Mouse (Mus musculus): ENCODE data around the gene Pdia4. TPM values are rescaled to one million over a fixed set of nuclear protein-coding genes. Genes with fewer than 3 reads are reported as not detected.

Pdia4 gene
- polyA plus RNA-seq, 1 experiment = 47.8 TPM

GRCm38 (mm10) chr6:47812271-47812915 lies 837 bp downstream of the Pdia4 start:
- TF ChIP-seq POLR2A (IDR thresholded peaks at IDR 0.05; ENCODE audit: low read depth, low read length) = no peak
- TF ChIP-seq CTCF (IDR thresholded peaks at IDR 0.05; ENCODE audit: extremely low read depth, insufficient read depth, insufficient read length, insufficient replicate concordance) = no peak
- peak overlapping the region; percentile 72 for H3K27ac ChIP-seq (ENCODE audit: insufficient read depth, low read length)
- H3K36me3 ChIP-seq (ENCODE audit: control insufficient read depth, insufficient read depth, low read length) = no peaks in the 10 kb centered on the region
- H3K4me3 ChIP-seq (ENCODE audit: extremely low read depth, insufficient read depth, insufficient read length) = peak overlapping the region; percentile 77
- under 1% methylated on average over 17 of the region's 17 CpGs for WGBS
- peaks cover 9% of the 10 kb centered on the region; the same call in 1 of the 2 replicates for H3K4me1 ChIP-seq (ENCODE audit: control insufficient read depth, insufficient read depth, insufficient read length)
- DNase-seq (ENCODE audit: low read depth in 1 of 2, low spot score in 2 of 2) = no peak
- no peaks in the 10 kb centered on the region for H3K27me3 ChIP-seq (ENCODE audit: control insufficient read depth, insufficient read depth, low read length)

DNA sequence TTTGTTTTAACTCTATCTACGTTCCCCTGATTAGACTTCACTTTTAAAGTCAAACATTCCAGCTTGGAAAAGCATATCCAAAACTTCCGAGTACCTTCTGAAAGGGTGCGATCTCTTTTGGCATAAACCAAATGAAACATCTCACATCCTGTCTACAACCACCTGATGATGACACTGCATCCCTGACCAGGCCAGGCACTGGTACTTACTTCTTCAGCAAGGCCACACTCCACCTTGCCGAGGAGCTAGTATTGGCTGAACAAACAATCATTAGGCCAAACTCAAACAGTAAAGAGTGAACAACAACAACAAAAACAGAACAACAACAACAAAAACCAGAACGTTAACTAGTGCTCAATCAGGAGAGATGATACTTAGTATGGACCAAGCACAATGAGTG lies 1.9 kb downstream of the Pdia4 start:
- no peaks in the 10 kb centered on the region for H3K27me3 ChIP-seq (ENCODE audit: control insufficient read depth, insufficient read depth, low read length)
- H3K27ac ChIP-seq (ENCODE audit: insufficient read depth, low read length) = no peak overlapping the region
- TF ChIP-seq CTCF (IDR thresholded peaks at IDR 0.05; ENCODE audit: extremely low read depth, insufficient read depth, insufficient read length, insufficient replicate concordance) = no peak
- no peak for TF ChIP-seq POLR2A (IDR thresholded peaks at IDR 0.05; ENCODE audit: low read depth, low read length)
- peak overlapping the region; percentile 11; the same call in 1 of the 2 replicates for H3K4me3 ChIP-seq (ENCODE audit: extremely low read depth, insufficient read depth, insufficient read length)
- H3K4me1 ChIP-seq (ENCODE audit: control insufficient read depth, insufficient read depth, insufficient read length) = peaks cover 9% of the 10 kb centered on the region; the same call in 1 of the 2 replicates
- no peak for DNase-seq (ENCODE audit: low read depth in 1 of 2, low spot score in 2 of 2)
- H3K36me3 ChIP-seq (ENCODE audit: control insufficient read depth, insufficient read depth, low read length) = peaks cover 3% of the 10 kb centered on the region
- 72% methylated on average over 5 of the region's 5 CpGs for WGBS

- Histone ChIP-seq H3K4me3 (ENCODE audit: extremely low read depth, insufficient read depth, insufficient read length) (no peak overlapping the region), H3K36me3 (ENCODE audit: control insufficient read depth, insufficient read depth, low read length) (peaks cover 8% of the 10 kb centered on the region), H3K4me1 (ENCODE audit: control insufficient read depth, insufficient read depth, insufficient read length) (peaks cover 9% of the 10 kb centered on the region), H3K27ac (ENCODE audit: insufficient read depth, low read length) (no peak overlapping the region), H3K27me3 (ENCODE audit: control insufficient read depth, insufficient read depth, low read length) (no peaks in the 10 kb centered on the region)
- WGBS = 66% methylated on average over 2 of the region's 2 CpGs
- no peak for DNase-seq (ENCODE audit: low read depth in 1 of 2, low spot score in 2 of 2)
- TF ChIP-seq POLR2A (IDR thresholded peaks at IDR 0.05; ENCODE audit: low read depth, low read length) = no peak
These were observed 3.0 kb downstream of the Pdia4 start for GRCm38 (mm10) chr6:47810181-47810580.

DNA sequence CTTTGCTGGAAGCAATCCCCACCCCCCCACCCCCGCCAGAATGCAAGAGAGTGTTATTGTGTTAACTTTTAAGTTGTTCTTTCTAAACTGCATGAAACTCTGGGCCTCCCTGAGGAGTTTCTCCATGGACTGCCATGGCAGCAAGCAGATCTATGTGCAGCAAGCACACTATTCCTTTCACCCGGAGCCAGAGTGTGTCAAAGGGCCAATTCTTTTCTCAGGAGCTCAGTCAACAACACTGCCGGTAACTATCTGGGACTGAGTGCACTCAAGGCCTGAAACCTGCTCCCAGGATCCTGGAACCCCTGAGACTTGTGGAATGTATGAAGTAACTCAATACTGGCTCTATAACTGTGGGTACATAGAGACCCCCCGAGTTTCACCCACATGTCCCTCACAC lies 4.2 kb downstream of the Pdia4 start:
- H3K27ac ChIP-seq (ENCODE audit: insufficient read depth, low read length) = peak overlapping the region; percentile 49
- TF ChIP-seq POLR2A (IDR thresholded peaks at IDR 0.05; ENCODE audit: low read depth, low read length) (no peak), CTCF (IDR thresholded peaks at IDR 0.05; ENCODE audit: extremely low read depth, insufficient read depth, insufficient read length, insufficient replicate concordance) (no peak)
- no peaks in the 10 kb centered on the region for H3K27me3 ChIP-seq (ENCODE audit: control insufficient read depth, insufficient read depth, low read length)
- no peak for DNase-seq (ENCODE audit: low read depth in 1 of 2, low spot score in 2 of 2)
- H3K4me1 ChIP-seq (ENCODE audit: control insufficient read depth, insufficient read depth, insufficient read length) = peaks cover 9% of the 10 kb centered on the region
- H3K4me3 ChIP-seq (ENCODE audit: extremely low read depth, insufficient read depth, insufficient read length) = no peak overlapping the region
- WGBS = 89% methylated on average over 4 of the region's 4 CpGs
- peaks cover 14% of the 10 kb centered on the region for H3K36me3 ChIP-seq (ENCODE audit: control insufficient read depth, insufficient read depth, low read length)

- no peak for DNase-seq (ENCODE audit: low read depth in 1 of 2, low spot score in 2 of 2)
- H3K4me1 ChIP-seq (ENCODE audit: control insufficient read depth, insufficient read depth, insufficient read length) = peaks cover 9% of the 10 kb centered on the region
- H3K27ac ChIP-seq (ENCODE audit: insufficient read depth, low read length) = no peak overlapping the region; the same call in 1 of the 2 replicates
- no peak overlapping the region for H3K4me3 ChIP-seq (ENCODE audit: extremely low read depth, insufficient read depth, insufficient read length)
- peaks cover 19% of the 10 kb centered on the region for H3K36me3 ChIP-seq (ENCODE audit: control insufficient read depth, insufficient read depth, low read length)
- H3K27me3 ChIP-seq (ENCODE audit: control insufficient read depth, insufficient read depth, low read length) = no peaks in the 10 kb centered on the region
- no peak for TF ChIP-seq CTCF (IDR thresholded peaks at IDR 0.05; ENCODE audit: extremely low read depth, insufficient read depth, insufficient read length, insufficient replicate concordance)
- TF ChIP-seq POLR2A (IDR thresholded peaks at IDR 0.05; ENCODE audit: low read depth, low read length) = no peak
- 84% methylated on average over 5 of the region's 5 CpGs for WGBS
These were observed 4.7 kb downstream of the Pdia4 start for GRCm38 (mm10) chr6:47808545-47808944.

DNA sequence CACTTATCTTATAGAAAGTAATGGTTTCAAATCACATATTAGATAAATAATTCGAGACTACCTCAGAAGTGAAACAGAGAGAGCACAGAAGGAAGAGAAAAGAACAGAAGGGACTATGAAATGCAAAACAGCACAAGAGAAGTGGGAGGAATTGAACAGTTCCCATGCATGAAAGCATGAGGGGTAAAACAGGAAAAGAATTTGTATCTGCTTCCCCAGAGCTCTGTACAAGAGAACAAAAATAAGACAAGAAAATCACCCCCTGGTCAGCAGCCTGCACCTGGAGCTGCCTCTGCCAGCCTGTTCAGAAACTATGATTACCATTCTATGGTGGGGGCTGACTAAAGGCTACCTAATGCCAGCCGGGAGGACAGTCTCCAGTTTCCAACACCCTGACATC lies 5.8 kb downstream of the Pdia4 start:
- H3K36me3 ChIP-seq (ENCODE audit: control insufficient read depth, insufficient read depth, low read length) = peaks cover 31% of the 10 kb centered on the region
- TF ChIP-seq CTCF (IDR thresholded peaks at IDR 0.05; ENCODE audit: extremely low read depth, insufficient read depth, insufficient read length, insufficient replicate concordance) (no peak), POLR2A (IDR thresholded peaks at IDR 0.05; ENCODE audit: low read depth, low read length) (no peak)
- H3K27ac ChIP-seq (ENCODE audit: insufficient read depth, low read length) = peak overlapping the region; percentile 76
- no peak overlapping the region for H3K4me3 ChIP-seq (ENCODE audit: extremely low read depth, insufficient read depth, insufficient read length)
- WGBS = 51% methylated on average over 2 of the region's 2 CpGs
- peaks cover 9% of the 10 kb centered on the region for H3K4me1 ChIP-seq (ENCODE audit: control insufficient read depth, insufficient read depth, insufficient read length)
- no peaks in the 10 kb centered on the region for H3K27me3 ChIP-seq (ENCODE audit: control insufficient read depth, insufficient read depth, low read length)
- DNase-seq (ENCODE audit: low read depth in 1 of 2, low spot score in 2 of 2) = no peak

DNA sequence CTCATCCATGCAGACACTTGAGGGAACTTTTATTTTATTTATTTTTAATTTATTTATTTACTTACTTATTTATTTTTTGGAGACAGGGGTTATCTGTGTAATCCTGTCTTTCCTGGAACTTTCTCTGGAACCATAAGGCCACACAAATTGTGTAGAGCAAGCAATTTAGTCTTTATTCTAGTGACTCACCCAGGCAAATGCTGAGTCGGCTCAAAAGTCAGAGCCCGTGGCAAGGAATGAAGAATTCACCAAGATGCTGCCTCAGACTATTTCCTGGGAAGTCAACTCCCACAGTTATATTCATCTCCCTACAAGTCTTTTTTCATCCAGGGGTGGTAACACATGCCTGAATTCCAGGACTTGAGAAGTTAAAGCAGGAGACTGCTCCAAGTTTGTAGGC lies 7.7 kb downstream of the Pdia4 start:
- Histone ChIP-seq H3K4me3 (ENCODE audit: extremely low read depth, insufficient read depth, insufficient read length) (no peak overlapping the region), H3K27me3 (ENCODE audit: control insufficient read depth, insufficient read depth, low read length) (no peaks in the 10 kb centered on the region), H3K4me1 (ENCODE audit: control insufficient read depth, insufficient read depth, insufficient read length) (peaks cover 9% of the 10 kb centered on the region), H3K36me3 (ENCODE audit: control insufficient read depth, insufficient read depth, low read length) (peaks cover 43% of the 10 kb centered on the region), H3K27ac (ENCODE audit: insufficient read depth, low read length) (no peak overlapping the region)
- DNase-seq (ENCODE audit: low read depth in 1 of 2, low spot score in 2 of 2) = no peak
- no peak for TF ChIP-seq POLR2A (IDR thresholded peaks at IDR 0.05; ENCODE audit: low read depth, low read length)
- no peak for TF ChIP-seq CTCF (IDR thresholded peaks at IDR 0.05; ENCODE audit: extremely low read depth, insufficient read depth, insufficient read length, insufficient replicate concordance)
- WGBS = 82% methylated on average over 2 of the region's 2 CpGs

All from spleen, adult 2 months (tissue).